Mouse (Mus musculus) spleen, adult 2 months (tissue): ENCODE measurements around the gene Hsph1. TPM values are rescaled to one million over a fixed set of nuclear protein-coding genes. Genes with fewer than 3 reads are reported as not detected.

Source experiments
- DNase-seq, 2 experiments: peaks; one replicate each; pipeline versions ENCODE4 v3.0.0 to v3.0.0-alpha.2; 2012 to 2021; ENCODE audit warnings: low spot score in 2 of 2, low read depth in 1 of 2
- H3K27ac ChIP-seq: fragments of 200-500 bp; 2 replicates; pipeline ENCODE4 v1.5.1; 2012; ENCODE audit warnings: low read length, inconsistent platforms; ENCODE audit not compliant: insufficient read depth
- H3K27me3 ChIP-seq: fragments of 200-500 bp; 2 replicates; pipeline ENCODE4 v1.6.1; 2012; ENCODE audit warnings: mild to moderate bottlenecking, moderate library complexity, low read length, inconsistent platforms; ENCODE audit not compliant: control insufficient read depth, insufficient read depth
- H3K36me3 ChIP-seq: fragments of 200-500 bp; 2 replicates; pipeline ENCODE4 v1.6.1; 2012; ENCODE audit warnings: mild to moderate bottlenecking, low read length, inconsistent platforms; ENCODE audit not compliant: control insufficient read depth, insufficient read depth
- H3K4me1 ChIP-seq: fragments of 200-500 bp; 2 replicates; pipeline ENCODE4 v1.6.1; 2011; ENCODE audit warnings: inconsistent platforms; ENCODE audit not compliant: control insufficient read depth, insufficient read depth, insufficient read length
- H3K4me3 ChIP-seq: fragments of 200-500 bp; 2 replicates; pipeline ENCODE4 v1.5.1; 2011; ENCODE audit warnings: mild to moderate bottlenecking, inconsistent platforms; ENCODE audit not compliant: insufficient read depth, insufficient read length; ENCODE audit errors: extremely low read depth
- CTCF ChIP-seq: fragments of 200-500 bp; IDR thresholded peaks from 2 replicates; pipeline ENCODE4 v1.5.1; 2011; ENCODE audit warnings: mild to moderate bottlenecking, inconsistent platforms; ENCODE audit not compliant: insufficient read depth, insufficient read length, insufficient replicate concordance; ENCODE audit errors: extremely low read depth
- POLR2A ChIP-seq: fragments of 200-500 bp; IDR thresholded peaks from 2 replicates; pipeline ENCODE4 v1.6.1; 2011; ENCODE audit warnings: low read depth, low read length, inconsistent platforms
- WGBS: fragments of 180-500 bp; shearing (Covaris S2); methylation state at CpG from one replicate; pipeline ENCODE4 v1.1.7; 2018; 5-methylcytosine and 5-hydroxymethylcytosine counted together
- polyA plus RNA-seq: library from polyadenylated mRNA; depleted of rRNA; stranded (reverse); fragments of >200 nt; gene quantifications from 2 replicates; pipeline ENCODE4 v1.2.3, GENCODE M21; 2012

Gene Hsph1
- polyA plus RNA-seq, 1 experiment: 9.5 TPM

DNA sequence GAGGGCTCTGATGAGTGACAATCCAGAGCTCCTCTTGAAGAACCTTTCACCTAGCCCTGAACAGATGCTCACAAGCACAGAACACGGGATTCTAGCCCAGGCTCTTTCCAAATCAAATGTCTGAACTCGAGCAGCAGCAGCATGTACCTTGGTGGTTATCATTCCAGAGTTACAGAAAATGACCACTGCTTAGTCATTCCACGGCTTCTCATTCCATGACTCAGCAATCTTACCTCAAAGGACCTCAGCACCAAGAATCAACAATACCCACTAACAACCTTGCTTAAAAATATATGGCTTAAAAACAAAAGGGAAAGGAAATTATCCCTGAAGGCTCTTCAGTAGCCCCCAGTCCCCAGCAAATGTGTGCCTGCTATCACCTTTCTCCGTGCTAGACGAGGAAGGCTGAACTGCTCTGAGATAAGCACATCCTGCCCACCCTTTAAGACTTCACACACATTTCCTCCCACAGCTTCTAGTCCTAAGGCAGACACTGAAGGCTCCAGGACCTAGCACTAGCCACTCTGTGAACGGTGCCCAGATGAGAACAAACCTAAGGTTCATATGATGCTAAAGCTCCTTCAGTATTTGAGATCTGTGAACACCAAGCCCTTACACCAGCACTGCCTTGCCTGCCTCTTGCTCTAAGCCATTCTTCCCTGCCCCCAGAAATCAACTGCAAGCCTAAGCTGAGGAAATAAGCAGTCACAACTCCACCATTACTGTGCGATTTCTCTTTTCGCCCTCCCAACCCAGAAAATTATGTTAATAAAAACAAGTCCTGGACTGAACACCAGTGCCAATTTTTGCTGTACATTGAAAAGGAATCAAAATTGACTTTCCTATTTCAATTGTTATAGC lies 12.1 kb downstream of the Hsph1 start:
- H3K4me3 ChIP-seq: no peak overlapping the region
- TF ChIP-seq CTCF (no peak), POLR2A (no peak)
- H3K27ac ChIP-seq: no peak overlapping the region
- no peaks in the 10 kb centered on the region for H3K27me3 ChIP-seq
- 64% methylated on average over 8 of the region's 8 CpGs for WGBS
- H3K36me3 ChIP-seq: peaks cover 55% of the 10 kb centered on the region
- H3K4me1 ChIP-seq: no peaks in the 10 kb centered on the region
- DNase-seq: no peak

DNA sequence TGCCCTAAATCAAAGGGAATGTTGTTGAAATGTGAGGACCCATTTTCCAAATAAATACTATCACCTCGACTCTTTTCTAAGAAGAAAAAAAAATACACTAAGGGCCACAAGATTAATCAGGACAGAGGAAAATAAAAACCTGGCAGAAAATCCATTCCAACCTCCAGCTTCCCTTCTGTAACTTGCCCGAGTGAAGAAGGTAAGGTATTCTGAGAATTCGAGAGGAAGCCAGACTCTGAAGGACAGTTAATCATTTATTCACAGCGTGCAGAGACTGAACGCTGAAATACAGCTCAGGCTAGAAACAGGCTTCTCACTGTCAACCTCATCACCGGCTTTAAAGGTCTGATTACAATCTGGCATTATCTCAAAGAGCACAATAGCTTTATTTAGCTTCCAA lies 13.5 kb downstream of the Hsph1 start:
- no peak for DNase-seq
- no peaks in the 10 kb centered on the region for H3K27me3 ChIP-seq
- WGBS: 74% methylated on average over 6 of the region's 6 CpGs
- H3K36me3 ChIP-seq: peaks cover 58% of the 10 kb centered on the region
- H3K4me3 ChIP-seq: no peak overlapping the region
- no peak for TF ChIP-seq POLR2A
- no peak for TF ChIP-seq CTCF
- H3K27ac ChIP-seq: no peak overlapping the region
- H3K4me1 ChIP-seq: no peaks in the 10 kb centered on the region

DNA sequence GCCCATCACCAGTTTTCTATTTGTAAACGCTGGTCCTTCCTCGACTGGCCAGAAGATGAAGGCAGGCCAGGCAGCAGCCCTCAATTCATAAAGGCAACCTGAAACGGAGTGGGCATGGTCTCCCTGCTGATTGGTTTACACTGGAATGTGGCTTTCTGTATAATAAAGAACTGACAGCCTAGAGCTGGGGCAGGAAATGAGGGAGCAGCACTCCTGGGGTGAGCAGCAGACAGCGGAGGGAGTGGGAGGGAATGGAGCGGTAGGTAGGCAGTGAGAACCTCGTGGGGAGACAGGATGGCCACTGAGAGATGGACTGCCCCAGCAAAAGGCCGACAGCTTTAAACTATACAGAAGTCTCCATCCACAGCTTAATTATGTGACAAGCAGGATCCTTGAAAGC lies 14.0 kb downstream of the Hsph1 start:
- Histone ChIP-seq H3K27me3 (no peaks in the 10 kb centered on the region), H3K27ac (no peak overlapping the region), H3K4me3 (no peak overlapping the region), H3K4me1 (no peaks in the 10 kb centered on the region), H3K36me3 (peaks cover 55% of the 10 kb centered on the region)
- 80% methylated on average over 7 of the region's 7 CpGs for WGBS
- no peak for DNase-seq
- TF ChIP-seq POLR2A: no peak
- no peak for TF ChIP-seq CTCF

DNA sequence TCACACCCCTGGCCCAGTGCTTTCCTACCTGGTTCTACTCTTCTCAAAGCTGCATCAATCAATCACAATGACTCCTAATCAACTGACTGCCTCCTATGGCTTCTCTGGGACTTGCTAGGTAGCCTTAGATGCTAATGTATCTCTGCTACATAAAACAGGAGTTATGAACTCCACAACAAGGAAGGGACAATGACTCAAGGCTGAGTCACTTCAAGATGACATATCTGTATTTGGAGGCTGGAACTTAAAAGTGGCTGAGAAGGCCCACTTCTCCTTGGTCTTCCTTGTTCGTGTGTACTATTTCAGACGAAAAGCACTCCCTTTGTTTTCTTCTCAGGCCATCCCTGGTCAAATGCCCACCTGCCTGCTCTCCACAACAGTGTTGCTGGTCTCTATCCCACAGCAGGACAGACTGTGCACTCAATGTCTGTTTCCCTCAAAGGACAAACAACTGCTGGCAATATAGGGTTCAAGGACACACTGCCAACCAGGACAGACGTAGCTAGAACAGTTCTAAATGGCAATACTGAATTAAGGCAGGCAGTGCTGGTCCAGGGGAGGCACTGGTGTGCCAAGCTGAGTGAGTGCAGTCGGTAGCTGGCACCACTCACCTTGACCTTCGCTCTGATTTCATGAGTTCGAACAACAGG lies 18.3 kb downstream of the Hsph1 start:
- no peaks in the 10 kb centered on the region for H3K4me1 ChIP-seq
- no peaks in the 10 kb centered on the region for H3K27me3 ChIP-seq
- H3K36me3 ChIP-seq: peaks cover 37% of the 10 kb centered on the region
- H3K27ac ChIP-seq: no peak overlapping the region
- TF ChIP-seq POLR2A: no peak
- TF ChIP-seq CTCF: no peak
- no peak overlapping the region for H3K4me3 ChIP-seq
- DNase-seq: no peak
- WGBS: 93% methylated on average over 6 of the region's 6 CpGs

DNA sequence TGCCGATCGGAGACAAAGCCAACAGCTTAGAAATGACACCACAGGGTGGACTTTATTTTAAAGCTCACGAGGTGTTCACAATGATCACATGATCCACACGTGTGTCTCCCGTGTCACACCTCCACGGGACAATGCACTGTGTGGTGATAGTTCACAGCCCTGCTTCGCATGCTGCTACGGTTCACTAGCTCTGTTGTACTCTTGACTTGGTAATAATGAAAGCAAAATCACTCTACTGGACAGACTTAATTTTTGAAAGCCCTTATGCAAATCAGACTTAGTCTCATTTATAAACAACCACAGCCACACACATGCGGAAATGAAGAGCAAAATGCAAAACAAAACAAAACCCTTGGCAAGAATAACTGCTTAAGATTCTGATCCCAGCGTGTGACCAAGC lies 19.4 kb downstream of the Hsph1 start:
- no peak overlapping the region for H3K4me3 ChIP-seq
- no peaks in the 10 kb centered on the region for H3K4me1 ChIP-seq
- WGBS: 89% methylated on average over 10 of the region's 10 CpGs
- TF ChIP-seq POLR2A (no peak), CTCF (no peak)
- H3K36me3 ChIP-seq: peaks cover 34% of the 10 kb centered on the region
- no peak overlapping the region for H3K27ac ChIP-seq
- H3K27me3 ChIP-seq: no peaks in the 10 kb centered on the region
- no peak for DNase-seq

DNA sequence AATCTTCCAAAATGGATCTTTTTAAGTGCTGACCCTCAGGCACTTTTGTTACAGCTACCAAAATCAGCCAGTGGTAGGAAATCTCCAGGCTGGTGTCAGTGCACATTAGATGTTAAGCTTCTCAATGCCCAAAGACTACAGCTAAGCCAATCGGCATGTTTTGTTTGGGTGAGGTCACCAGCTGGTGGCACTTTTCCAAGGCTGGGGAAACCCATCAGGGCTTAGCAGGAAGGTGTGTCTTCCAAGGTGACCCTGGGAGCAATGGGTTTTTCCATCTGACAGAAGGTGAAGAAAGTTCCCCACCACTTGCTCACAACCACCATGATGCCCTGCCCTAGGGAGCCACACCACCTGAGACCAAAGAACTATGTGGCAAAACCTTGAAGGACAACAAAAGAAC lies 20.0 kb downstream of the Hsph1 start:
- Histone ChIP-seq H3K4me3 (no peak overlapping the region), H3K27ac (no peak overlapping the region)

DNA sequence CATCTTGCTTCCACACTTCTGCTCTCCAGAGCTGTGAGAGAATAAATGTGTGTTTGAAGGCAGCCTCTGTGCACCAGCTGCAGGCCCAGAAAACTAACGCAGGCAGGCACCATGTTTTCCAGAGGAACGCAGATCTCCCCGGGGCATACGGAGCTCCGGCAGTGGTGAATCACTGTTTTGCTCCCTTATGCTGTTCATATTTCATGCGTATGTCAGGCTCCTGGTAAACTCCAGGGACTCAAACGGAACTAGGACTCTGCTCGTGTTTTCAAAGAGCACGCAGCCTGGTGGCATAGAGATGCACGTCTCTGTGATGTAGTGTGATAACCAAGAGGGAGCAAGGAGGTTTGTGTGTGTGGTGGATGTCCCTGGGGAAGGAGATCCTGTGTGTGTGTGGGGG lies 23.4 kb downstream of the Hsph1 start:
- peaks cover 8% of the 10 kb centered on the region for H3K36me3 ChIP-seq
- H3K27me3 ChIP-seq: no peaks in the 10 kb centered on the region
- 89% methylated on average over 10 of the region's 10 CpGs for WGBS
- no peak overlapping the region for H3K27ac ChIP-seq
- no peak for DNase-seq
- no peak for TF ChIP-seq CTCF
- no peak for TF ChIP-seq POLR2A
- no peak overlapping the region for H3K4me3 ChIP-seq
- no peaks in the 10 kb centered on the region for H3K4me1 ChIP-seq

More for the DNA sequence above, 20.0 kb downstream of the Hsph1 start:
- H3K27me3 ChIP-seq: no peaks in the 10 kb centered on the region
- TF ChIP-seq CTCF (no peak), POLR2A (no peak)
- DNase-seq: no peak
- no peaks in the 10 kb centered on the region for H3K4me1 ChIP-seq
- 89% methylated on average over 1 of the region's 1 CpGs for WGBS
- H3K36me3 ChIP-seq: peaks cover 33% of the 10 kb centered on the region
